Mouse (Mus musculus): Measurements from ENCODE around the gene Spata5.
"Not testable (repeated sequence)": the region's sequence is repeated elsewhere in the genome, so short reads cannot be mapped to it uniquely, and the experiment has no call there.

The Spata5 gene

DNA sequence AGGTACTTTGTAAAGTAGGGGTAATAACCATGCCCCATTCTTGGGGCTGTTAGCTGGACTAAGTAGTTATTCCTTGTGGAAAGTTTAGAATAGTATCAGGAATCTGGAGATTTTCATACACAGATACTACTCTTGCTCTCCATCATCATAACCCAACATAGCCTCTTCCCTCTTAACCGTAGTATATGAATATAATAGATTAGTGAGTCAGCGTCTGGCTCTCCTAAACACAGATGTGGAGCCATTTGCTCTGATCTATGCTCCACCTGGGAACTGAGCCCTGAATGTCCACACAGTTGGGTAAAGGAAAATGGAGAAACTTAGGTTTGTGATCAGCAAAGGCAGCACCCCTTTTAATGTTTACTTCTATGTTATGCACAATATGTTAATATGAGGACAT lies 96.7 kb downstream of the Spata5 start:
- DNase-seq: no peak

DNA sequence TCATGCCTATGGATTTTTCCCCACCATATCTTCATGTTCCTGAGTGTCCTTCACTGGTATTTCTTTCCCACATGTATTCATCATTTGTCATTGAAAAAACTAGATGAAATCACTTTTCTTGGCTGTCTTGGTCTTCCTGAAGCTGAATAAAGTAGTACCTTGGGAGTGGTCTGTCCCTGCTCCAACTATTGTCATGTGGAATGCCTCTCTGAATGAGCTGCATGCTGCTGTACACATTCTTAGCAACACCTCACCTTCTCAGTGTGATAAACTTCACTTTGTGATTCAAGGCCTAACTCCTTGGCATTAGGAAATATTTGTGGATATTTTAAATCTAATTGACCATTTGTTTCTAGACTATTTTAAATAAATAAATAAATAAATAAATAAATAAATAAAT lies 98.9 kb downstream of the Spata5 start:
- DNase-seq: no peak

DNA sequence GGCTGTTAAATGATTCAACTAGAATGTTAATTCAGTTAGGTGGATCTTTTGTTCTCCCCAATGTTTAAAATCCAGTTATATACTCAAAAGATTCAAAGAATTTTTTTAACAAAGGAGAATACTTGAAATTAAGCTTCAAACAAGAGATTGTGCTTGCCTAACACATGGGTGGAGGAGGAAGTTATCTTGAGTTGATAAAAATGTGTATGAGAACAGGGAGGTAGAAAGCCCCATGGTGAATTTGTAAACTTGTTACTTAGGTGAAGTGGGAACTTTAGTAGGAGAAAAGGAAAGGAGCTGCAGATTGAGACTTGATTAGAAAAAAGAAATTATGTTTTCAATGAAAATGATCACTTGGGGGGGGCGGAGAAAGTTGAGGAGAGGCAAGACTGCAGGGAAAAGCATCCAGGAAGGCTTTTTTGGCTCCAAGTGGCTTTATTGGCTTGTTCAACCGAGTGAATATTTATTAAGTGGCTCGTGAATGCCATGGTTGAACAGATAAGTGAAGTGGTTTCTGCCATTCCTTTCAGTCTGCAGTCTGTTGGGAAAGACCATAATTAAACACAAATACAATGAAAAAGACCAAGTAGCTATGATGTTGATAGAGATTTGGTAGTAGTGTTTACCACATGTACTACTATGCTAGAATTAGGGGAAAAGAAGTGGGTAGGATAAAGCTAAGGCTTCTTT lies 100.8 kb downstream of the Spata5 start:
- DNase-seq: no peak

DNA sequence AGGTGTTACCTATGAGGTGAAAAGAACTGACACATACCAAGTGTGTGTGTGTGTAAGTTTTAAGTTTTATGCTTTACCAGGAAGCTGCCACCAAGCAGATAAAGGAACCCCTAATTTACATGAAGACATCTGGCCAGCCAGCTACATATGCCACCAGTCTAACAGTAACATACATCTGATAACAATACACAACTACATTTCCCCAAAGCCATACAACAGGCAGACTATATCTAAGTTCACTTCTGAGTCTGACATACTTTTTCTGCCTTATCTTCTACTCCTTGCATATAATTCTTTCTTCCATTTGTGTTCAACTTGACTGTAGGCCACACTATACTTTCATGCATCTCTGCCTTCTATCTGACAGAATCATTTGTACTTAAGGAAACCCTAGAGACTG lies 112.4 kb downstream of the Spata5 start:
- DNase-seq: no peak

DNA sequence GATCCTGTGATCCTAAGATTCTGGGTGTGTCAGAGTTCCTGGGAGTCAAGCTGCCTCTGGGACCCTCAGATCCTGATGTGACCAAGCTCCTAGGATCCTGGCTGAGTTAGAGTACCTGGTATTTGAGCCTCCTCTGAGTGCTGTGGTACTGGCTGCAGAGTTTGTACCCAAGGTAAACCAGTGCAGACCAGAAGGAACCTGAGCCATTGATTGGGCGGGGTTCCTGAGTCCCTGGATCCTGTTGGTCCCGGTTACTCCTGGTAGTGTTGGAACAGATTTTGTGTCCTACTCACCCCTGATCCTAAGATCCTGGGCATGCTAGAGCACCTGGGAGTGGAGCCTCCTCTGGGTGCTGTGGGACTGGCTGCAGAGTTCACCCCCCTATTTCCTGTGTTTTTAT lies 121.0 kb downstream of the Spata5 start:
- DNase-seq: not testable (repeated sequence)

DNA sequence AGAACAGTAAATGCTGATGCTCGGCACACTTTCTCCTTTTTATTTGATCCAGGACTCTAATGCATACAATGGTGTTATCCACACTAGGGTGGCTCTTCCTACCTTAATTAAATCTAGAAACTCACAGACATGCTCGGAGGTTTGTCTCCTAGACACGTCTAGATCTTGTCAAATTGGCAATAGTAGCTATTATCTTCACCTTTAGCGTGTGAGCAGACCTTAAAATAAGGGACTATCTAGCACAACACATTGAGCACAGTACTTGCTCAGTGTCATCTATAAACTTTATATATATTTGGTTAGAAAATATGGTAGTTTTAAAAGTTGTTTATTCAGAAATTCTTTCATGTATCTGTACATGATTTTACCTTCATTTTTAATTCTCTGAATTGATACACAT lies 126.7 kb downstream of the Spata5 start:
- no peak for DNase-seq

DNA sequence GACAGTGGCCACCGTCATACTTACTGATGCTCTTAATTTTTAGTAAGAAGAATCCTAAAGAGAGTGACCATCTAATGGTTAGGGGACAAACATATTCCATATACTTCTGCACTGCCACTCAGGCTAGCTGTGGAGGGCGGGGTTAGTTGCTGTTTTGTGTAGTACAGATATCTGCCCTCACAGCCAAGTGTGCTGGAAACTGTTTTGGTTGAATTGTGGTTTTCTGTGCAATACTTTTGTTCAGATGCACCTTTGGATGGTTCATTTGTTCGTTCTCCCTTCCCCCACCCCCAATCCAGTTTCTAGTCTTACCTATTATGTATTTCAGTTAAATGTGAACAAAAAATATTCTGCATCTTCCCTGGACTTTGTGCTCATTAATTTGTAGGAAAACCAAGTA lies 130.5 kb downstream of the Spata5 start:
- no peak for DNase-seq

DNA sequence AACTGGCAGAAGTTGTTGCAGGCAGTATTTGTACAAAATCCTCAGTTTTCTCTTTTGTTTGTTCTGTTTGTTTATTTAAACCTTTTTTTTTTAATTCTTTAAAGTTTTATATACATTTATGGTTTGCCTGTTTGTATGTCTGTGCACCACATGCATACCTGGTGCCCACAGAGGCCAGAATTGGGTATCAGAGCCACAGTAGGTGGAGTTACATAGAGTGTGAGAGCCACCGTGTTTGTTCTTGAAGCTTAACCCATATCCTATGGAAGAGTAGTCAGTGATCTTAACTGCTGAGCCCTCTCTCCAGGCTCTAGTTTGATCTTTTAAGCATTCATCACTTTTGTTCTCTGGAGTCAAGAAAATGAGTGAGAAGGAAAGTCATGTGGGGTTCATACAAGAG lies 130.9 kb downstream of the Spata5 start:
- no peak for DNase-seq

DNA sequence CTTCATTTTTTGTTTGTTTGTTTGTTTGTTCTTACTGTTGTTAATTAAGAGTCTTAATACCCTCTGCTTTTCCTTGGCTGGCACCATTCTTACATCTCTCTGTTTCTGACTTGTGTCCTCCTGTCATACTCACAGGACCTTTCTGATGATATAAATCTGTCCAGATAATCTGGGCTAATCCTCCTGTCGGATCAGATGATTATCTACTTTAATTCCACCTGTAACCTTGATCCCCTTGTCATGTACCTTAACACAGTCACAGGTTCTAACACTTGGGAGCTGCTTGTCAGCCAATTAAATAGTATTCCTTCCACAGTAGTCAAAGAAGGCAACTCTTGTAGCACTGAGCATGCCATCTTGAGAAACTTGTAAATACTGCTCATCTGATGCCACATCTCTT lies 131.8 kb downstream of the Spata5 start:
- DNase-seq: no peak

DNA sequence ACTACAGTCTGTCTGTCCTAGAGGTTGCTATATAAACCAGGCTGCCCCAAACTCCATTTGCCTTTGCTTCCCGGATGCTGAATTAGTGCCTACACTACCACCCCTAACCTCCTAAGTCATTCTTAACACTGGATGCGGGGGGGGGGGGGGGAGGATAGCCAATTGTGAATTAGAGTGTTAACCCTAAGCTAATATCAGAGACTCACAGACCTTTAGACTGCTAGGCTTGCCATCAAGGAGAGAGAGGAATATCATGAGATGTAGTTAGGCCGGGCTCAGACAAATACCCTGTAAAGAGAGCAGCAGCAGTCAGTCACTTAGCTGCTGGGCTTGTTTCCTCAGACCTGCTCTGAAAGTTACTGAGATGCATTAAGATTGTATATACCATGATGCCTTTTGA lies 132.5 kb downstream of the Spata5 start:
- DNase-seq: no peak

DNA sequence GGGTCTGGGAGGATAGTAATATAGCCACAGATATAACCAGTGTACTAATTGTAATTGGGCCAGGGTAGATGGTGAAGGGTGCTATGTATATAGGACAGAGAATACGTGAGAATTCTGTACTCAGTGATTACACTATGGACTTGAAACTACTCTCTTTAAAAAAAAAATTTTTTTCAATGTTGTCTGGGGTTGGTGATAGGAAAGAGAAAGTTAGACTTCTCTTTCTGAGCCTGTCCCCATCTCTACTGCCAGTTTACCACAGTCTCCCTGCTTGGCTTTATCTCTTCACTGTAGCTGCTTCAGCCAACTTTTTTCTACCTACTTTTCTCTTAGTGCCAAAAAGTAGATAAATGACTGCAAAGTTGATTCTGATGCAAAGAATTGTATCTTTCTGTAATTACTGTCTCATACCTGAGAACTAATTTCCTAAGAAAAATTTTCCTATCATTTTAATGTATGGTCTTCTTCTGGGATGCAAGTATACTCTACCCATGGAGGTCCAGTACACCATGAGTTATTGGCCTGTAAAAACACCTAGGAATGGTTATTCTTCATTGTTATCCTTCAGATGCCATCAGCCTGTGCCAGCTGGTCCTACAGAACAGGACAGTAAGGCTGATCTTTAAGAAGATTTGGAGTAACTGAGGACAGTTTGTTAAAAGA lies 133.8 kb downstream of the Spata5 start:
- no peak for DNase-seq

DNA sequence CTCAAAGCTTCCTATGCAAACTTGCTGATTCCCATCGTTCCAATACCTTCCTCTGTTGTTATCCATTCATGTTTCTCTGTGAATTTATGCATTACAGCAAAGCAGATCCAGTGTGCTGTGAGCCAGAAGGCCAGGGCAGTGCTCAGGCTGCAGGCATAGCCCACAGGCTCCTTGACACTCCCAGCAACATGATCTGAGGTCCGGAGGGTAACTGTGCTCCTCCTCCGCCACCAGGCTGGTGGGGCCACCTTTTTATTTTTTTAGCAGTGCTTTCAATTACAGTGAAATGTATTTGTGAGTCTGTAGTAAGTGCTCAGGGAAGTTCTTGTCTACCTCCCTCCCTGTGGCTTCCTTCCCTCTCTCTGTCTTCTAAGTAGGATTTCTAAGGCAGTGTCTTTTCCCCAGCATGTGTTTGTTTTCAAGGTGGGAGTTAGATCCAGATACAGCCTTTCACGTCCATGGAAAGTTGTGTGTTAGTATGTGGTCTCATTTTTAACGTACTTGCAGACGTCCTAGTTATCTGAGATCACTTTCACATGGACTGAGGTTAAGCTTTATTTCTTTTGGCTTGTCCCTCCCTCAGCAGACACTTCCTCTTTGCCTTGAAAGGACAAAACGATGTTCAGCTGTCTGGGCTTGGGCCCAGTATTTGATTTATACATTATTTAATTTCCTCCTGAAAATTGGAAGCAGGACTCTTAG lies 136.9 kb downstream of the Spata5 start:
- DNase-seq: no peak

DNA sequence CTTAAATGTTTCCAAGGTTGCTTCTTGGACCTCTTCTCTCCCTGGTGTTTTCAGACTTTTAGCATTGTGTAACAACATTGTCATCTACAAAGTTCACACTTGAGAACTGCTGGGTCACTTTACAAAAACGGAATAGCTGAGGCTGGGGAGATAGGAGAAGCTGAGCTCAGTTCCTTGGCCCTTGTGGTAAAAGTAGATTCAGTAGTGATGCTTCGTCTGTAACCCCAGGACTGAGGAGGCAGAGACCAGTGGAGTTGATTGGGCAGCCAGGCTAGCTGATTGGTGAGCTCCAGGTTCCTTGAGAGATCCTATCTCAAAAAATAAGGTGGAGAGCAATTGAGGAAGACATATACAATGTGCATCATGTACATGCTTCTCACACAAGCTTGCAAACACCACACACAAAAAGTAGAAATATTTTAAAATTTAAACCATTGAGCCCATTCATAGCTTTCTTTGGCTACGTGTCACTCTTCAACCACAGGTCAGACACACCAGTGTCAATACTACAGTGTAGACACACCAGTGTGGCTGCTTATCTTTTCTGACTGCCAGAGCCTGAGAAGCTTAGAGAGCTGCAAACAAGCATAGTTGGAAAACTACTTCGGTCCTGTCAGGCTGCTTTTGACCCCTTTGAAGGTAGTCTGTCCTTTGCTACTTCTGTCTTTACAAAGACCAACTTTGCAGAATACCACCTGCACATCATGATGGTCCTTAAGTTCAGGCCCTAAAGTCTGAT lies 138.2 kb downstream of the Spata5 start:
- DNase-seq: no peak

DNA sequence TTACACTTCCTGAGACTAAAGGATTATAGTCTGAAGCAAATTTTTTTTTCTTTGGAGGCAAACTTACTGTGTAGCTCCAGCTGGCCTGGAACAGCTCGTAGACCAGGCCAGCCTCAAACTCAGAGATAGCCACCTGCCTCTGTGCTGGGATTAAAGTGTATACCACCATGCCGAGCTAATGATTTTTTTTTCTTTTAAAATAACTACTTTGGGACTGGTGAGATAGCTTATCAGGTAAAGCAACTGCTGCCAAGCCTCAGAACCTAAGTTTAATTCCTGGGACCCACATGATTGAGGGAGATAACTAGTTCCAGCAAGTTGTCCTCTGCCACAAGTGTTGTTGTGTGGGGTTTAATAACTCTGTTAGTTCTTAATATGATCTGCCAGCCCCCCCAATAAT lies 139.6 kb downstream of the Spata5 start:
- no peak for DNase-seq

DNA sequence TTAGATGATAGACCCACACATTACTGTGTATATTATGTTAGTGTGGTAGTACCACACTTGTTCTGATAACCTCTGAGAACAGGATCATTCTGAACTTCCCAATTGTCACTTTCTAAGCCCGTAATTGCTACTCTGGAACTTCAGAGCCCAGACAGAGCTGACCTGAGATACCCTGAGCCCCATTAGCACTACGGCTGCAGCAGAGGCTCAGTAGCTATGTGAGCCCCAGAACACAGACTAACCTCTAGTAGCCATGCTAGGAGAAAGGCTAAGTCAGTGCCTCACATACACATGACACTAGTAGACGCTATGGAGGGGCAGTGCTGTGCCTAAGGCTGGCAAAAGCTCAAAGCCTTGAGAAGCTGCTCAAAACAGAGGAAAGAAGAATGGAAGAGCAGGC lies 141.8 kb downstream of the Spata5 start:
- no peak for DNase-seq

DNA sequence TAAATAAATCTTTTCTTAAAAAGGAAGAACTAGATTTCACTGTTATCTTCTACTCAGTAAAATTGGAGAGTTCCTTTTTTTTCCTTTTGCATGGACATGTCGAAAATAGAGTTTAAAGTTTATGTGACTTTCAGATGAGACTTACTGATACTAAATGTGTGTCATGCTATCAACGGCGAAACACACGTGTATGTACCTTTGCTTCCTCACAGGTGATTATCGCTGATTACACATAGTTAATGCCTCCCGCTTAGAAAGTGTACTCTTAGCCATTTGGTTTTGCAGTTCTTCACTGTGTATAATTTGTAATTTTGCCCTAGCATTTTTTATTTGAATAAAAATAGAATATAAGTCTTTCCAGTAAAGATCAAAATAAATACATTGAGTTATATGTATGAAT lies 146.4 kb downstream of the Spata5 start:
- no peak for DNase-seq

DNA sequence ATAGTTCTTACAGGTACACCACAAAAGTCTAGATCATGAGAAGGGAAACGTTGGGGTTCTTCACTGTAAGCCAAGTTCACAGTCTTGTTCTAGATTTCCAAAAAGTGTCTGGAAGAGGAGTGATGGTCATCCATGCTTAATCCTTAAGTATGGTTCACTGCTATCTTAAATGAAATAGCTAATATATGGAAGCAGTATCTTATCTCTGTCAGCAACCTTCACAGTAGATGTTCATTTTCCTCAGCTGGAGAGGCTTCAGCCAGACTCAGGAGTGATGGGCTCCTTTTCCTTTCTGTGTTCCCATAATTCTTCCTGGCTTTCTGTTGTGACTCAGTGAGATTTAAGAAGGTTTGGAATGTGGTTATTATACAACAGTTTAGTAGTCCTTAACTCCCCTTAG lies 147.8 kb downstream of the Spata5 start:
- no peak for DNase-seq

DNA sequence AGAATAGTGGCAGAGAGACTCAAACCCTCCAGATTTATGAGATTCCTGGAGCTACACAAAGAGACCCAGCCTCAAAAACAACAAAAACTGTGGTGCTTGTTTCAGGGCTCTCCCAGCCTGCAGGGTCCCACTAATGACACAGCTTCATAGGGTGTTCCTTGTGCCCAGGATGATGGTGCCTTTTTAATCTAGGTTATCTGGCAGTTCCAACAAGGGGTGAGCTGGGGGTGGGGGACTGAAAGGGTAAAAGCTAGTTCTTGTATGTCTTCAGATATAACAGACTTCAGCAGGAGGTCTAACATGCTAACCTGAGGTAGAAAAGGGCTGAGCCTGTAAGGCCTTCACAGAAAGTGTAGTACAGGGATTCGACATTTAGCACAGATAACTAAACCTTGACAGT lies 149.1 kb downstream of the Spata5 start:
- no peak for DNase-seq

DNA sequence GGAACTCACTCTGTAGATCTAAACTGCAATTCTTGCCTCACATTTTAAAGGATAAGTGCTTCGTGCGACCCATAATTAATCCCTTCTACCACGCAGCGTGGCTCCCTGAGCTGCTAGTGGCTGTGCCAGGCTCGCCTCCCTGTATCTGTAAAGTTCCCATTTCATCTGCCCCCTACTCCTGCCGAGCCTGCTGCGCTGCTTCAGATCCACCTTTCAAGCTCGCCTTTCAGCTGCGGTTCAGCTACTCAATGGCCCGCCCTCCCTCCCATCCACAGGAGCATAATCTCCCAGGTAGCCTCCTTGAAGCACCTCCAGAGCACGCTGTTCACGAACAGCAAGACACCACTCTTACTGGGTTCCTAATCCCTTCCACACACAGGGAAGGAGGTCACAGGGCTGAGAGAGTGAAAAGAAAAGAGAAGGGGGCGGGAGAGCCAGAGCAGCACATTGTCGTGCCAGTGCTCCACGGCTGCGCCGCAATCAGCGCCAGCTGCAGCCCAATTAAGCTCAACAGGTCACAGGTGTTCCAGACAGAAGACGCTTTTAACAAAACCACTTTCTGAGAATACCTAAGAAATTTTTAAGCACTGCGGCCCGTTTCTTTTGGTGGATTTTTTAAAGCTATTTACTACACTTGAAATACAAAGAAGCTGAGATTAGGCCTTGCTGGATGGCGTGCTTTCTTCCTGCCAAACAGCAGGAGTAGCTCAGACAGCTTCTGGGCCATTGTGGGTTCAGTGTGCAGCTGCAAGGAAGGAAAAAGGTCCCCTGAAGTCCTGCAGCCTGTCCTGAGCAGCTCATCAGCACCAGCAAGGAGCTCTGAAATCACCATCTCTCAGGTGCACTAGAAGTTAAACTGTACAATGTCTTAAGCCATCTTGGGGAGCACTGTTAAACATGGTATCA lies 150.2 kb downstream of the Spata5 start:
- no peak for DNase-seq

DNA sequence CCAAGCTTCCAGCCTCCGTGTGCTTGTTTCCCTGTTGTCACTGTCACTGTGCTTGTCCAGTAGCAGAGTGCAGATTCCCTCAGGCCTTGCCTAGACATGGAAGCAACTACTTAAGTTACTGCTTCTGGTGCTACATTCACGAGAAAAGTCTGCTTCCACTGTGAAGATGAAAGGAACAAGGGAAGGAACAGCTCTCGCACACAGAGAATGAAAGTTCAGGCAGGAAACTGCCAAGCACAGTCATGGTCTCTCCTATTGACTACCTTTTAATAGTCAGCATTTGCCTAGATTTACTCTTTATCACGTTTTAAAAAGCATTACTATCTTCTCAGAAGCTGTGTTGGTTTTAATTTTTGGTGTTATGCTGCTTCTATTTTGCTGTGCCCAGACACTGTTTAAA lies 151.9 kb downstream of the Spata5 start:
- DNase-seq: no peak

DNA sequence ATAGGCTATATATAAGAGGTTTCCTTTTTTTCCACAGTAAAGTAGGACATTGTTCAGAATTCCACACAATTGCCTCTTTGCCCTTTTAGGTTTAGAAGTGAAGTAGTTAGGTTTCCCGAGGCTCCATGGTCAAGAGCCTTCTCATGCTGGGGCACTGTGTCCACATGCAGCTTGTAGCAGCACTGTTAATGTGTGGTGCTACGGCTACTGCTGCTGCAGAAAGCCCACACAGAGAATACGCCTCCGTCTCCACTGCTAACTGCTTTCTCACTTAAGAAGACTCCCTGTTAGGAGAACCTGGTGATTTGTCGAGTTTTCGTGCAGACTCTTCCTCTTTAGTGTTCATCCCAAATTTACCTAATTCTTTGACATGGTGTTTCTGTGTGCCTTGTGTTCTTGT lies 152.4 kb downstream of the Spata5 start:
- DNase-seq: no peak

DNA sequence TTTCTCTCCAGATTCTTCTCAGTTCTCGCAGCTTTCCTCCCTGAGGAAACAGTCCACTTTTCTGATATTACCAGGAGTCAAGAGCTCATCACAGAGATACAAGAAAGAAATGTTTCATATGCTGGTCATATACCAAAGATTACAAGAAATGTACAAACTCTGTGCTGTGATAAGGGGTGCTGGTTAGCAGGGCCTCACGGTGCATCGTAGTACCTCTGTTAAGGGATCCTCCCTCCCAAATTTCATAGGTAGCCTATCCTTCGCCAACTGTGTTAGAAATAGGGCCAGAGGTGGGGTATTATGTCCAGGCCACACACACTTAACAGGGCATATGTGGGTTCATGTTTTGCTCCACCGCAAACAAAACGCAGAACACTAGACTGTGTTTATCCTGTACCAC lies 157.1 kb downstream of the Spata5 start:
- DNase-seq: no peak

DNA sequence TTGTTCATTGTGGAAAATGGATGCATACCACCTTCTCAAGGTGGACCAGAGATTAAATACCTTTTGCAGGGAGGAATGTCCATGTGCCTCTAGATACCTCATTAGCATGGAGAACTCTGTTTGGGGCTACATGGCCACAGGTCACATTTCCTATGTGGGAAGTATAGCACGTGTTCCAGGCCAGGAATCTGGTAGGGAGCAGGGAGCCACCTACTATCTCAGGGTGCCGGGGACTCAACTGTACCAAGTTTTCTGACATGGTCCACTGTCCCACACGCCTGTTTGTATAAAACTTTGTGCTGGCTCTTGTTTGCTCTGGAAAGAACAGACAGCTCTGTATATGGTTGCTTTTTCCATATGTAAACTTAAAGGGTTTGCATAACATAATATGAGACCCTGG lies 158.0 kb downstream of the Spata5 start:
- no peak for DNase-seq
